Mouse (Mus musculus) megakaryocyte-erythroid progenitor cell, adult 5-6 weeks (primary cell): ENCODE results near the gene Tuba3a. TPM values are rescaled to one million over a fixed set of nuclear protein-coding genes. Genes with fewer than 3 reads are reported as not detected.
"Not testable (repeated sequence)": the region's sequence is repeated elsewhere in the genome, so short reads cannot be mapped to it uniquely, and the experiment has no call there.

Experiments used
- ATAC-seq: replicated peaks from 2 replicates; pipeline ENCODE4 v1.8.0; 2016; ENCODE audit warnings: mild to moderate bottlenecking, inconsistent platforms; ENCODE audit not compliant: severe bottlenecking, poor library complexity, low FRiP score, low TSS enrichment
- total RNA-seq, 2 experiments: library from RNA; stranded (forward) in 1 of 2; stranded (reverse) in 1 of 2; fragments of 200-1000, 215-1000 nt in 1 of 2; fragments of >200 nt in 1 of 2; fragmentation: Nextera tagmentation in 1 of 2; gene quantifications; 2 replicates each; pipeline ENCODE4 v1.2.3; 2014 to 2017

The Tuba3a gene
- total RNA-seq, 2 experiments from 2014 or later = not detected

GRCm38 (mm10) chr6:125309406-125309805, 23.6 kb upstream of the Tuba3a start:
- no peak for ATAC-seq

GRCm38 (mm10) chr6:125308921-125309320, 23.1 kb upstream of the Tuba3a start:
- ATAC-seq = no peak

- no peak for ATAC-seq
Measured at GRCm38 (mm10) chr6:125307091-125307490, 21.2 kb upstream of the Tuba3a start.

DNA sequence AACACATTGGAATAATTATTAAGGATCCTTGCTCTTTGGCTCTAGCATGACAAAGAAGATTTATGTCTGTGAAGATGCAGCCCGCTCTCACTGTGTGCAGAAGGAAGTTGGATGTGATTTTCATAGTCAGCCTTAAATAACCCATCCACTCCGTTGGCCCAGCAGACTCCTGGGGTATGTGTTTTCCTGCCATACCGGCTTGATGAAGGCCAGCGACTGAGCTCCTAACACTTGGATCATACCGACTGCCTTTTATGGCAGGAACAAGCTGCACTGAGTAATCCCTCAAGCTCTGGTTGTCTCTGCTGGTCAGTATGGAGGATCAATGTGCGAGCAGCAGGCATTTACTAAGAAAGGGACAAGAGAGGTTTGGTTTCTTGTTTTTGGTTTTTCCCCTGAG, 19.6 kb upstream of the Tuba3a start:
- no peak for ATAC-seq

DNA sequence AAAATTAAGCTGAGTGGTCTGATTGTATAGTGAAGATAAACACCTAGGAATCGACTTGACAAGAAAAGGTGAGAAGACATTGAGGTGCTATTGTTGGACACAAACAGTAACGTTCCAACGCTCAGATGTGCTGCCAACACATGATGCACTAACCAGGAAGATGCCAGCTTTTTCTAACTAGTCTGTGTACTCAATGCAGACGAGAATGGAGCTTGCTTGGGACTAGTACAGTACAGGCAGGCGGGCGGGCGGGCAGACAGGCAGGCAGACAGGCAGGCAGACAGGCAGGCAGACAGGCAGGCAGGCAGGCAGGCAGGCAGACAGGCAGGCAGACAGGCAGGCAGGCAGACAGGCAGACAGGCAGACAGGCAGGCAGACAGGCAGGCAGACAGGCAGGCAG, 18.6 kb upstream of the Tuba3a start:
- not testable (repeated sequence) for ATAC-seq

DNA sequence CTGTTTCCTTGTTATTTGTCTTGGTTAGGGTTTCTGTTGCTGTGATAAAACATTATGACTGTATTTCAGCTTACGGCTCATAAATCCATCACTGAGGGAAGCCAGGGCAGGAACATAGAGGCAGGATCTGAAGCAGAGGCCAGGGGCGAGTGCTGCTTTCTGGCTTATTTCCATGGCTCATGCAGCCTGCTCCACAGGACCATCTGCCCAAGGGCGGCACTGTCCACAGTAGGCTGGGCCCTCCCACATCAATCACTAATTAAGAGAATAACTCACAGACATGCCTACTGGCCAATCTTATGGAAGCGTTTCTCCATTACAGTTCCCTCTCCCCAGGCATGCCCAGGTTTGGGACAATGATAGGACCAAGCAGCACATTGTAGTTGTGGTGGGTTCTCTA, 17.4 kb upstream of the Tuba3a start:
- ATAC-seq = no peak

- ATAC-seq = no peak
Measured at GRCm38 (mm10) chr6:125302231-125302982, 16.6 kb upstream of the Tuba3a start.

DNA sequence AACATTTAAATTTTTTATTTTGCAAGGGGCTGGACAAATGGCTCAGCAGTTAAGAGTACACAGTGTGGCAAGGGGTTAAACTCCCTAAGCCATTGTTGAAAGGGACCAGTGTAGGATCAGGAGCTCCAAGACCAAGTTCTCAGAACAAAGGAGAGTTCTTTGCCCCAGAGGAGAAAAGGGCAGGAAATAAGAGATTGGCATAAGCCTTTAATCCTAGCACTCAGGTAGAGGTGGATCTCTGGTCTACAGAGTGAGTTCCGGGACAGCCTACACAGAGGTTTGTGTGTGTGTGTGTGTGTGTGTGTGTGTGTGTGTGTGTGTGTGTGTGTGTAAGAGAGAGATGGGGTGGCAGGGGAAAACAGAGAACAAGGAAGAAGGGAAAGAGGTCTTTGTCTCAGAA, 15.1 kb upstream of the Tuba3a start:
- ATAC-seq = no peak

- no peak for ATAC-seq
Measured at GRCm38 (mm10) chr6:125297149-125297820, 11.4 kb upstream of the Tuba3a start.

GRCm38 (mm10) chr6:125294049-125294448, 8.2 kb upstream of the Tuba3a start:
- no peak for ATAC-seq

DNA sequence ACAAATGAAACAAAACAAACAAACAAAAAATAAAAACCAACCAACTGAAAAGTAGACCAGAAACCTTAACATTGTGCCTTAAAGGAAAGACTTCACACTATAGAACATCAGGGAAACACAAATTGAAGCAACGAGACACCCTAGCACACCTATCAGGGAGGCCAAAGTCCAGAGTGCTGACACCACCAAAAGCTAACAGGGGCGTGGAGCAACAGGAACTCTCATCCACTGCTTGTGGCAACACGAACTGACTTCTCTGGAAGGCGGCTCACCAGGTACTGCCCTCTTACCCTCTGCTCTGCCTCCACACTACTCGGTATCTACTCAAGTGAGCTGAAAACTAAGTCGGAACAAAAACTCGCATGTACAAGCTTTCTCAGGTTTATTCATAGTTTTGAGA, 6.4 kb upstream of the Tuba3a start:
- ATAC-seq = no peak

DNA sequence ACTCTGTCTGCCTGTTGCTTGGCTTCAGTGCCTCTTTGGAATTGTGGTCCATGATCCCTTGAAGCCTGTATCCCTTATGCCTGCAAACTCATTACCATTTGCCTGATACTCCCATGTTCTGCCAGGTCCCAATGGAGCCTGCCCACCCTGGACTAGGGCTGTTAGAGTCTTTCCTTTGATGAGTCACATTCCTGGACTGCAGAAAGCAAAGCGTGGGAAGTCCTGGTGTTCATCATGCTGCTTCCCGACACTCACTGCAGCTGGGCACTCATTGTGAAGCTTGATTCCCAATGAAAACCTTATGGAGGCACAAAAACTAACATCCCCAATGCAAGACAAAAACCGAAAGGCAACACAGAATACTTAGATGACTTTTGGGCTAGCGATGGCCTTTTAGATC, 5.5 kb upstream of the Tuba3a start:
- ATAC-seq = no peak

GRCm38 (mm10) chr6:125288730-125289129, 2.9 kb upstream of the Tuba3a start:
- ATAC-seq = no peak

- no peak for ATAC-seq
Measured at GRCm38 (mm10) chr6:125286944-125287343, 1.1 kb upstream of the Tuba3a start.

GRCm38 (mm10) chr6:125284751-125285150, 1.1 kb downstream of the Tuba3a start:
- no peak for ATAC-seq

- ATAC-seq = no peak
Measured at GRCm38 (mm10) chr6:125284250-125284649, 1.6 kb downstream of the Tuba3a start.

DNA sequence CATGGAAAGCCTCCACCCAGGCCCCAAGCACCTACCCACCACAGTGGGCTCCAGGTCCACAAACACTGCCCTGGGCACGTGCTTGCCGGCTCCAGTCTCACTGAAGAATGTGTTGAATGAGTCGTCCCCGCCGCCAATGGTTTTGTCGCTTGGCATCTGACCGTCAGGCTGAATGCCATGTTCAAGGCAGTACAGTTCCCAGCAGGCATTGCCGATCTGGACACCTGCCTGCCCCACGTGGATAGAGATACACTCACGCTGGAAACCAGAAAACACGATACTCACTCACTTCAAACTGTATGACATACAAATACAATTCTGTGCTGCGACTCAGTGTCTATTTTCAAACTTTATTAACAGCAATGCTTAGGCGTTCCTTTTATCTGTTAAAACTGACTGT, 3.1 kb downstream of the Tuba3a start:
- not testable (repeated sequence) for ATAC-seq

GRCm38 (mm10) chr6:125279729-125280128, 6.1 kb downstream of the Tuba3a start:
- no peak for ATAC-seq

GRCm38 (mm10) chr6:125274841-125275563, 10.8 kb downstream of the Tuba3a start:
- ATAC-seq = no peak

- no peak for ATAC-seq
Measured at GRCm38 (mm10) chr6:125272228-125272785, 13.5 kb downstream of the Tuba3a start.
